Mouse (Mus musculus): ENCODE results near the gene Sesn2.
"Not testable (repeated sequence)": the region's sequence is repeated elsewhere in the genome, so short reads cannot be mapped to it uniquely, and the experiment has no call there.

Gene Sesn2

GRCm38 (mm10) chr4:132510352-132510798 is at the start of gene Sesn2:
Gene Sesn2 (minus strand): TSS chr4:132510501.
- peak; percentile 99 for DNase-seq

DNA sequence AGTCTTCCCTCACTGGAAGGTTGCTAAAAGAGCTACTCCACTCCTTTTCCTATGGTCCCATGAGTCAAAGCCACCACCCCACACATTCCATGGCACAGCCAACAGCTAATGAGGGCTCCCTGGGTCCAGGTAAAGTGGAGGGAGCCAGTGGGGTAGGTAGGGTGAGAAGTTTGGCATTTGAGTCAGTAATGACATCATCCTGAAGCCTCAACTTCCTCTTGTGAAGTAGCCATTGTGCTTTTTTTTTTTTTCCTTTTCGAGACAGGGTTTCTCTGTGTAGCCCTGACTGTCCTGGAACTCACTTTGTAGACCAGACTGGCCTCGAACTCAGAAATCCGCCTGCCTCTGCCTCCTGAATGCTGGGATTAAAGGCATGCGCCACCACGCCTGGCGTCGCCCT is 45.2 kb upstream of the Sesn2 start:
- DNase-seq: not testable (repeated sequence)

GRCm38 (mm10) chr4:132554653-132555052 is 44.4 kb upstream of the Sesn2 start:
- DNase-seq: no peak

DNA sequence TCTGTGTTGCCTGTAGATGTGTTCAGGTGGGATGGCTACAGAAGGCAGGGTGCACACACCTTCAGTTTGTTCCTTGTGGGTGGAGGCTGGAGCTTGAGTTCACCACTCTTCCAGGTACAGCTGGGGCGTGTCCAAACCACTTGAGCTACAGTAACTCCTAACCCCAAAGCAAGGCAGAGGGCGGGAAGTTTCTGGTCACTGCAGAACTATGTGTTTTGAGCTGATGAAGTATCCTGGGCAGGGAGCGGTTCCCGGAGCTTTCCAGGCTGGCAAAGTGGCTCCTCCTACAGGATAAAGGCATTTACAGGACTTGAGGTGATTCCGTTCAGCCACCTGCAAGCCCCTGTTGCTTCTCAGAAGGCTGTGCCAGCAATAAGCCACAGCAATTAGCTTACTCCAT is 43.9 kb upstream of the Sesn2 start:
- no peak for DNase-seq

- peak; percentile 71 for DNase-seq
These were observed 35.5 kb upstream of the Sesn2 start for GRCm38 (mm10) chr4:132545851-132546250.

GRCm38 (mm10) chr4:132542724-132543123 is 32.4 kb upstream of the Sesn2 start:
- no peak for DNase-seq

DNA sequence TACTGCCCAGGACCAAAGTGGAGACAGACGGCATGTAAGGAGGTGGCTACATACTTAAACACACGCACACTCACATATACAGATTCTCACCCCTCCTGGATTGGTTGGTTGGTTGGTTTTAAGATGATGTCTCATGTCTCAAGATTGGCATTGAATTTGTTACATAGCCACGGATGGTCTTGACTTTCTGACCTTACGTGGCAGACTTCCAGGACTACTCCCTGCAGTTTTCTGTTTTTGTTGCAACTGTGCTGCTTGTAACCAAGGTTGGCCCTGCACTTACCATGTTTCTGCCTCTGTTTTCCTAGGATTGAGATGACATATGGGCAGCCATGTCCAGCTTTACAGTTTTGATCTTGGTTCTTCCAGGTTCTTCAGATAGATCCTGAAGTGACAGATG is 31.1 kb upstream of the Sesn2 start:
- DNase-seq: no peak

DNA sequence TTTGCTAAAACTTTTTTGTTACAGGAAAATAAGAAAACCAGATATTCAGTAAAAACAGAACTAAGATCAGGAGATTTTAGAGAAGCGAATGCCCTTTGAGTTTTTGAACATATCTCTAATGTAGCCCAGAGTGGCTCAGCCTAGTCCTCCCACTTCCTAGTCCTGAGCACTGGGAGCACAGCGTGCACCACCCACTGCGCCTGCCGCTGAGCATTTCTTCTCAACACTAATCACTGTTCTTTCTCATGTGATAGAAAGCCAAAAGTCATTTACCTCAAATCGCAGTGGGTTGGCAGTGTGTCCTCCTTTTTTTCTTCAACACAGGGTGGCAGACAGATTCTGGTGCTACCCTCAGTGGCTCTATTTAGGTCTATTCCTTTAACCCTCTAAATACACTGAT is 29.2 kb upstream of the Sesn2 start:
- DNase-seq: no peak

DNA sequence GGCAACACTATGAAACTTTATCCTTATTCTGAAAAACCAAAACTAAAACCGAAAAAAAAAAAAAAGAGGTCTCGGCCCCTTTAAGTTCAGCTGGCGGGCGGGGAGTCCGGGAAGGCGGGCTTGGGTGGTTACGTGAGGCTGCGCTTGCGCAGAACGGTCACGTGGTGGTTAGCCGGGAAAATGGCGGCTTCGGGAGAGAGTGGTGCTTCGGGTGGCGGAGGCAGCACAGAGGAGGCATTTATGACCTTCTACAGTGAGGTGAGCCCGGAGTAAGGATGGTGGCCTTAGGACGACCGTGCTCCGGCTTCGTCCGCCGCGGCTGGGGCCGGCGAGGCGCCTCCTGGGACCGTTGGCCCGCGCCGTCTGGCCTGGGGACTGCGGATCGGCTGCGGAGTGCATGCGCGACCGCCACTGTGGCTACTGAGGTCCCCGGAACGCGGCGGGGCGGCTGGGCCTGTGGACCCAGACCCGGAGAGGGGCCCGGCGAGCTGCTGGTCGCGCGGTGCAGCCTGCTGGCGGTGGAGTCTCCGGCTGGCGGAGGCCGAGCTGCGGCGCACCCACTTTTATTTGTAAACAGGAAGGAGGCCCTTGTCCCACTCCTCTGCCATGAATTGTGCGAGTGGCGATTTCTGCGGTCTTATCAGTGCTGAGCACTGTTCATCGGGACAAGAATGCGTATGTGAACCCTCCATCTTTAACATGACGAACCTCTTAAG is 25.3 kb upstream of the Sesn2 start, which contains the start of gene Dnajc8:
Gene Dnajc8, plus strand, starts transcription at position 145 of the 716 bp plus-strand sequence.
- peak; percentile 96 for DNase-seq

- DNase-seq: peak; percentile 99
These were observed 22.9 kb upstream of the Sesn2 start, which contains the start of gene Atpif1 for GRCm38 (mm10) chr4:132532981-132533916. Gene Atpif1 (minus strand): TSS chr4:132533659.

DNA sequence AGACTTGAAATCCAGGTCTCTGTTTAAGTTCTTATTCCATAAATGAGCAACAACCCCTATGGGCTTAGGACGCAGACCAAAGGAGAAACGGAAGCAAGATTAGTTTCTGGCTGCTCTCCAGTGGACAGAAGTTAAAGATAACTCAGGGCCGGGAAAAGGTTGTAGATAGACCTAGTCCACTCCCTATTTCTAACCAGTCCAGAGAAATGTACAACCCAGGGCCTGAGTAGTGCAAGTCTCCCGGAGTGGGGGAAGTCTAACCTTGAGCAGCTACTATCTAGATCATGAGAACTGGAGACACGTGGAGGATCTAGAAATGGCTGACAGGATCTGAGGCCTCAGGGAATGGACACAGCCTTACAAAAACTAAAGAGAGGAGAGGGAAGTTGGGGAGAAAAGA is 22.2 kb upstream of the Sesn2 start:
- DNase-seq: peak; percentile 55

DNA sequence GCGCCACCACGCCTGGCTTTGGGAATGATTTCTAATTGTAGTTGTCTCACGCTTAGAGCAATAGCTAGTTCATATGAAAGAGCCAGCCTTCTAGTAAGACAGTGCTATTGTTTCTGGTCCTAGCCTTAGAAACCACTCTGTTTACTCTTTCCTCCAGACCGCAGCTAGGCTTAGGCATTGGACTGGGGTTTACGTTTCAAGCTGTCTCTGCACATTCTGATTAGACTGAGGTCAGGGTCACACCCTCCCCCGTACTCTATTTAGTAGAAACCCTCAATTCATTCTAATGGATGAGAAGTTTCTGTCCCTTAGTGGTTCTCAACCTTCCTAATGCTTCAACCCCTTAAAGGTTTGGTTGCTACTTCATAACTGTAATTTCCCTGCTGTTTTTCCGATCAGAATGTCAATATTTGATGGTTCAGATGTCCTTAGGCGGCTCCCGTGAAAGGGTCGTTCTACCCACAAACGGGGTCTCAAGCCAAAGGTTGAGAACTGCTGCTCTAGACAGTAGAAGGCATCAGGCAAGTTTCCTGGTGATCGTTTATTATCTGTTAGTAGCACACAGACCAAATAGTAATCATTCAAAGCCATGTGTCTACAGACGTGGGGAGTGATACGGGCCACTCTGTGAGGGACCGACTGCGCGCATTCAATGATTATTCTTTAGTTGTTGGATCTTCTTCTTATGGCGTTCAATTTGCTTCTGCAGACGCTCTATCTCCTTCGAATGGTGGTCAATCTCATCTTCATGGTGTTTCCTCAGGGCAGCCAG is 19.9 kb upstream of the Sesn2 start:
- DNase-seq: peak; percentile 74

- DNase-seq: peak; percentile 46
These were observed 19.0 kb upstream of the Sesn2 start for GRCm38 (mm10) chr4:132529344-132529743.

DNA sequence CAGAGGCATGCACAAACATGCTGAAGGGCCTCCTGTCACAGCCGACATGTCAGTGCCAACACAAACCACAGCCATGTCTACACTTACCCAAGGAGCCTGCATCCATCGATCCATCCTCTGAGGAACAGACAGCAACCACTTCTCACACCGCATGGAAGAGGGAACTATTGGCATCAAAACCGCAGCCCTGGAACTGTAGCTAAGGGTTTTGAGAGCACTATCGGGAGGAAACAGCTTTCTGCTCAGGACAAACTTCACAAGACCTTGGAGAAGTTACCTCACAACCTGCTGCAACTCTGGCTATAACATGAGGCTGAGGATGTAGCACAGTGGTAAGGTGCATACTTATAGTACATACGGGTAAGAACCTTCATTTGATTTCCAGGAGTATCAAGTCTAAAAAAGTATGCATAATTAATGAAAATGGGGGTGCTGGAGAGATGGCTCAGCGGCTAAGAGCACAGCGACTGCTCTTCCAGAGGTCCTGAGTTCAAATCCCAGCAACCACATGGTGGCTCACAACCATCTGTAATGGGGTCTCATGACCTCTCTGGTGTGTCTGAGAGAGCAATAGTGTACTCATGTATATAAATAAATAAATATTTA is 17.7 kb upstream of the Sesn2 start:
- DNase-seq: no peak

DNA sequence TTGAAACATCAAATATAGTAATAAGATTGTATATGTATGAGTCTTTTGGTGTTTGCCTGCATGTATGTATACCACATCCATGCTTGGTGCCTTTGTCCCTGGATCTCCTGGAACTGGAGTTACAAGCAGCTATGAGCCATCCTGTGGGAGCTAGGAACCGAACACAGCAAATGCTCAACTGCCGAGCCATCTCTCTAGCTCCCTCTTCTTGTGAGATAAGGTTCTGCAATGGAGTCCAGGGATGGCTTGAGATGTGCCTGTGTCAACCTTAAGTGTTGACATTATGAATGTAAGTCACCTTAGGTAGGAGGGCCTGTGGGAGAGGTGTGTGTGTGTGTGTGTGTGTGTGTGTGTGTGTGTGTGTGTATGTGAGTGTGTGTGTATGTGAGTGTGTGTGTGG is 16.4 kb upstream of the Sesn2 start:
- DNase-seq: peak; percentile 36

DNA sequence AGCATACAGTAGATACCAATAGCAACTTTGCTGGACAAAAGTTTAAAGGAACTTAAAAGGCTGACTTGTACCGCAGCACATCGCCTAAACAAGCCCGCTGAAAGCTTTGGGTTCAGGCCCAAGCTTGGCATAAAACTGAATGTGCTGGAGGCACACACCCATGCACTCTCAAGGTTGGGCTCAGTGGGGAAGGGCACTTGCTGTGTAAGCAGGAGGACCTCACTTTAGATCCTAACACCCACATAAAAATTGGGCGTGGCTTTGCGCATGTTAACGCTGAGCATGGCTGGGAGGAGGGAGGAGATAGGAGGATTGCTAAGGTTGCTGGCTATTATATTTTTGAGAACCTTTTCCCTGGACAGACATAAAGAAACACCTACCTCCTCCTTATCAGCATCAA is 14.5 kb upstream of the Sesn2 start:
- peak; percentile 61 for DNase-seq

DNA sequence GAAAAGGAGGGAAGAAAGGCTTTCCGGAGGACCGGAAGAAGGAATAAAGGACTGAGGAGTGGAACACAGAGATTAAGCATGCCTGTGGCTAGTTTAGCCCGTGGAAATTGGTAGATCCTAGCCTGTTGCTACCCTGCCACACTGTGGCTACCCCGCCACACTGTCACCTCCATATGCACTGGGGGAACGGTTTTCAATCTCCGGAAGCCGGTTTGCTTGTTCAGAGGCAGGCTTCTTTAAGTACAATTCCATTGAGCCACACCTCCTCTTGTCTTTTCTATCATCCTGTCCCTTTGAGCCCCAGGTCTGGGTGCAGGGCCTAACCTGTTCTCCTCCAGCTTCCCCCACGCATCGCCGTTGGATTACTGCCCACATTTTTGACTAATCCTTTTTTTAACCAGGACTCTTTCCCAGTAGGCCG is 14.0 kb upstream of the Sesn2 start:
- no peak for DNase-seq

DNA sequence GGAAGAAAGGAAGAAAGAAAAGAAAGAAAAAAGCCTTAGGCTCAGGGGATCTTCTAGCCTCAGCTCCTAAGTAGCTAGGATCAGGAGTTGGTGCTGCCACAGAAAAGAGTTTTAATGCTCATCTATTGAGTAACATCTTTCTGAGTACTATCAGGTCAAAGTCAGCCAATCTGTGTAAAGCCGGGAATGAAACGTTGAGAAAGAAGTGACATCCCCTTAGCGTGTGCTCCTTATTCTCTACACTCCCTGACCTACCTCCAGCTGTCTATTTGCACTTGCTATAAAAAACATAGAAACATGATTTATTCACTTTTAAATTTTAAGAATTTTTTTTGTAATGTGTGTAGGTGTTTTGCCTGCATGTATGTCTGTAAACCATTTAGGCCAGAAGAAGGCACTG is 8.9 kb upstream of the Sesn2 start:
- DNase-seq: no peak

DNA sequence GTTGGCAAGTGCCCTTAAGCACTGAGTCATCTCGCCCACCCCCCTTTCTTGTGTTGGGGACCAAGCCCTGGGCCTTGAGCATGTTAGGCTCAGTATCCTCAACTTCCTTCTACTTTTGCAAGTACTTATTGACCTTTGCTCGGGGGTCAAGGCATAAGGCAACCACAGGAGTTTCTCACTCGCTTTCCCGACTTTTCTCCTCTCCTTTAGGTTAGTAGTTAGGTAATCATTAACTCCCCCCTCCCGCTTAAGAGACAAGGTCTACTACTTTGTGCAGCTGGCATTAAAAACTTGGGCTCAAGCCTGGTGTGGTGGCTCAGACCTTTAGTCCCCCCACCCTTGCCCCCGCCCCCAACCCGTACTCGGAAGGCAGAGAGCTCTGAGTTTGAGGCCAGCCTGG is 7.8 kb upstream of the Sesn2 start:
- DNase-seq: no peak

- peak; percentile 93 for DNase-seq
These were observed 5.3 kb upstream of the Sesn2 start for GRCm38 (mm10) chr4:132515369-132516155.

GRCm38 (mm10) chr4:132514555-132515135 is 4.3 kb upstream of the Sesn2 start:
- peak; percentile 93 for DNase-seq

All from liver (tissue).